Mouse (Mus musculus) embryonic facial prominence, embryonic 14.5 days (tissue): ENCODE results near the gene Rnf187. TPM values are rescaled to one million over a fixed set of nuclear protein-coding genes. Genes with fewer than 3 reads are reported as not detected.

Source experiments
- microRNA-seq: library from miRNA; unstranded; fragments of <30 nt; microRNA quantifications from one replicate; pipeline ENCODE4, GENCODE M21; 2016; ENCODE audit warnings: borderline number of aligned reads
- polyA plus RNA-seq: library from polyadenylated mRNA; unstranded; fragments of >200 nt; fragmentation: Nextera tagmentation; extraction: Ambion mirVana; gene quantifications from 2 replicates; pipeline ENCODE4 v1.2.1, GENCODE M21; 2014

Rnf187 gene
- polyA plus RNA-seq, 1 experiment from 2014 or later: 256 TPM

Small RNA genes within 50 kb of the gene (microRNA-seq; reads per million reads assigned to microRNA genes)
- not detected for gene Gm44313

Other genes starting within 250 kb of the Rnf187 start
- 0.33 TPM in 1 of 2 replicates, not detected in the other for gene Olfr319, start 239.8 kb downstream of the Rnf187 start, polyA plus RNA-seq
- gene Olfr318, start 214.9 kb downstream of the Rnf187 start, polyA plus RNA-seq: not detected in 2 replicates
- not detected in 2 replicates for gene Olfr317, start 199.7 kb downstream of the Rnf187 start, polyA plus RNA-seq
- not detected in 2 replicates for gene Olfr316, start 186.2 kb downstream of the Rnf187 start, polyA plus RNA-seq
- 0.13 TPM in 1 of 2 replicates, not detected in the other for gene Olfr315, start 165.7 kb downstream of the Rnf187 start, polyA plus RNA-seq
- not detected in 2 replicates for gene Olfr314, start 156.0 kb downstream of the Rnf187 start, polyA plus RNA-seq
- 1.7 and 5.7 TPM in 2 replicates for gene Fam183b, start 137.0 kb downstream of the Rnf187 start, polyA plus RNA-seq
- gene Olfr313, start 123.9 kb downstream of the Rnf187 start, polyA plus RNA-seq: 0.07 TPM in 1 of 2 replicates, not detected in the other
- gene Olfr312, start 109.7 kb downstream of the Rnf187 start, polyA plus RNA-seq: not detected in 2 replicates
- 0.08 TPM in 1 of 2 replicates, not detected in the other for gene Olfr311, start 99.7 kb downstream of the Rnf187 start, polyA plus RNA-seq
- gene Gm12258, start 91.8 kb downstream of the Rnf187 start, polyA plus RNA-seq: 8.3 and 10.2 TPM in 2 replicates
- gene 2810021J22Rik, start 71.7 kb downstream of the Rnf187 start, polyA plus RNA-seq: 6.4 and 6.7 TPM in 2 replicates
- gene Zfp39, start 34.7 kb downstream of the Rnf187 start, polyA plus RNA-seq: 5.2 and 6.5 TPM in 2 replicates
- gene Btnl10, start 21.0 kb downstream of the Rnf187 start, polyA plus RNA-seq: 0.07 TPM in 1 of 2 replicates, not detected in the other
- 14.9 and 20.8 TPM in 2 replicates for gene Hist3h2ba, start 10.0 kb upstream of the Rnf187 start, polyA plus RNA-seq
- gene Hist3h2a, start 15.8 kb upstream of the Rnf187 start, polyA plus RNA-seq: 27.6 and 29.7 TPM in 2 replicates
- gene Trim17, start 15.8 kb upstream of the Rnf187 start, polyA plus RNA-seq: 0.41 and 0.51 TPM in 2 replicates
- gene Trim11, start 39.2 kb upstream of the Rnf187 start, polyA plus RNA-seq: 19.2 and 23.0 TPM in 2 replicates
- 7.9 and 9.2 TPM in 2 replicates for gene Obscn, start 197.5 kb upstream of the Rnf187 start, polyA plus RNA-seq
- gene Iba57, start 224.8 kb upstream of the Rnf187 start, polyA plus RNA-seq: 2.5 and 3.1 TPM in 2 replicates
- gene Gjc2, start 244.3 kb upstream of the Rnf187 start, polyA plus RNA-seq: 0.29 and 0.60 TPM in 2 replicates